Mouse (Mus musculus): ENCODE data around the gene Prune1. TPM values are rescaled to one million over a fixed set of nuclear protein-coding genes. Genes with fewer than 3 reads are reported as not detected.

Prune1 gene
- polyA plus RNA-seq, 1 experiment: 19.1 TPM

- peak overlapping the region; percentile 92 for H3K4me3 ChIP-seq (ENCODE audit: control insufficient read depth, low read depth, low read length)
- H3K27ac ChIP-seq (ENCODE audit: control insufficient read depth, insufficient read depth, low read depth, low read length): no peak overlapping the region
- TF ChIP-seq CTCF (IDR thresholded peaks at IDR 0.05; ENCODE audit: control insufficient read depth, insufficient read depth, insufficient replicate concordance, low read depth, low read length): no peak
- no peak for TF ChIP-seq POLR2A (IDR thresholded peaks at IDR 0.05; ENCODE audit: control insufficient read depth, low read depth, low read length)
- H3K36me3 ChIP-seq (ENCODE audit: control insufficient read depth, insufficient read depth, low read length): no peaks in the 10 kb centered on the region; the same call in 1 of the 2 replicates
- peaks cover 11% of the 10 kb centered on the region for H3K4me1 ChIP-seq (ENCODE audit: control insufficient read depth, insufficient read depth, low read length)
- H3K27me3 ChIP-seq (ENCODE audit: control insufficient read depth, insufficient read depth, low read length): no peaks in the 10 kb centered on the region
These were observed 42.9 kb downstream of the Prune1 start for GRCm38 (mm10) chr3:95239022-95239421.

- Histone ChIP-seq H3K36me3 (ENCODE audit: control insufficient read depth, insufficient read depth, low read length) (peaks cover 3% of the 10 kb centered on the region), H3K27me3 (ENCODE audit: control insufficient read depth, insufficient read depth, low read length) (no peaks in the 10 kb centered on the region), H3K27ac (ENCODE audit: control insufficient read depth, insufficient read depth, low read depth, low read length) (no peak overlapping the region), H3K4me1 (ENCODE audit: control insufficient read depth, insufficient read depth, low read length) (peaks cover 11% of the 10 kb centered on the region), H3K4me3 (ENCODE audit: control insufficient read depth, low read depth, low read length) (peak overlapping the region; percentile 53)
- TF ChIP-seq CTCF (IDR thresholded peaks at IDR 0.05; ENCODE audit: control insufficient read depth, insufficient read depth, insufficient replicate concordance, low read depth, low read length) (no peak), POLR2A (IDR thresholded peaks at IDR 0.05; ENCODE audit: control insufficient read depth, low read depth, low read length) (no peak)
These were observed 44.3 kb downstream of the Prune1 start for GRCm38 (mm10) chr3:95237541-95238099.

- Histone ChIP-seq H3K4me3 (ENCODE audit: control insufficient read depth, low read depth, low read length) (peak overlapping the region; percentile 62), H3K27me3 (ENCODE audit: control insufficient read depth, insufficient read depth, low read length) (no peaks in the 10 kb centered on the region), H3K27ac (ENCODE audit: control insufficient read depth, insufficient read depth, low read depth, low read length) (no peak overlapping the region), H3K4me1 (ENCODE audit: control insufficient read depth, insufficient read depth, low read length) (peaks cover 8% of the 10 kb centered on the region), H3K36me3 (ENCODE audit: control insufficient read depth, insufficient read depth, low read length) (peaks cover 3% of the 10 kb centered on the region)
- TF ChIP-seq POLR2A (IDR thresholded peaks at IDR 0.05; ENCODE audit: control insufficient read depth, low read depth, low read length) (peak; percentile 35; the same call in 1 of the 2 replicates), CTCF (IDR thresholded peaks at IDR 0.05; ENCODE audit: control insufficient read depth, insufficient read depth, insufficient replicate concordance, low read depth, low read length) (no peak)
These were observed 46.2 kb downstream of the Prune1 start for GRCm38 (mm10) chr3:95235386-95236301.

GRCm38 (mm10) chr3:95233303-95233980 lies 48.4 kb downstream of the Prune1 start:
- Histone ChIP-seq H3K4me1 (ENCODE audit: control insufficient read depth, insufficient read depth, low read length) (peaks cover 6% of the 10 kb centered on the region), H3K27ac (ENCODE audit: control insufficient read depth, insufficient read depth, low read depth, low read length) (0 out of 2 replicates have a peak overlapping the region, but pooled peaks have one; percentile 2), H3K36me3 (ENCODE audit: control insufficient read depth, insufficient read depth, low read length) (peaks cover 3% of the 10 kb centered on the region), H3K4me3 (ENCODE audit: control insufficient read depth, low read depth, low read length) (peak overlapping the region; percentile 94), H3K27me3 (ENCODE audit: control insufficient read depth, insufficient read depth, low read length) (no peaks in the 10 kb centered on the region)
- no peak for TF ChIP-seq CTCF (IDR thresholded peaks at IDR 0.05; ENCODE audit: control insufficient read depth, insufficient read depth, insufficient replicate concordance, low read depth, low read length)
- no peak for TF ChIP-seq POLR2A (IDR thresholded peaks at IDR 0.05; ENCODE audit: control insufficient read depth, low read depth, low read length)

GRCm38 (mm10) chr3:95232771-95233170 lies 49.1 kb downstream of the Prune1 start:
- H3K4me3 ChIP-seq (ENCODE audit: control insufficient read depth, low read depth, low read length): peak overlapping the region; percentile 94
- peaks cover 6% of the 10 kb centered on the region for H3K4me1 ChIP-seq (ENCODE audit: control insufficient read depth, insufficient read depth, low read length)
- peak overlapping the region; percentile 78; the same call in 1 of the 2 replicates for H3K27ac ChIP-seq (ENCODE audit: control insufficient read depth, insufficient read depth, low read depth, low read length)
- TF ChIP-seq POLR2A (IDR thresholded peaks at IDR 0.05; ENCODE audit: control insufficient read depth, low read depth, low read length) (no peak), CTCF (IDR thresholded peaks at IDR 0.05; ENCODE audit: control insufficient read depth, insufficient read depth, insufficient replicate concordance, low read depth, low read length) (no peak)
- no peaks in the 10 kb centered on the region for H3K27me3 ChIP-seq (ENCODE audit: control insufficient read depth, insufficient read depth, low read length)
- peaks cover 3% of the 10 kb centered on the region for H3K36me3 ChIP-seq (ENCODE audit: control insufficient read depth, insufficient read depth, low read length)

GRCm38 (mm10) chr3:95231298-95232221 lies 50.3 kb downstream of the Prune1 start, which contains the start of gene Mllt11:
Gene Mllt11, minus strand, starts transcription at chr3:95232171.
- no peaks in the 10 kb centered on the region for H3K27me3 ChIP-seq (ENCODE audit: control insufficient read depth, insufficient read depth, low read length)
- H3K4me3 ChIP-seq (ENCODE audit: control insufficient read depth, low read depth, low read length): peak within 1 kb of the TSS; percentile 94
- H3K36me3 ChIP-seq (ENCODE audit: control insufficient read depth, insufficient read depth, low read length): peaks cover 3% of the 10 kb centered on the region
- TF ChIP-seq POLR2A (IDR thresholded peaks at IDR 0.05; ENCODE audit: control insufficient read depth, low read depth, low read length) (peak; percentile 17; the same call in 1 of the 2 replicates), CTCF (IDR thresholded peaks at IDR 0.05; ENCODE audit: control insufficient read depth, insufficient read depth, insufficient replicate concordance, low read depth, low read length) (no peak)
- peak within 1 kb of the TSS; percentile 83 for H3K27ac ChIP-seq (ENCODE audit: control insufficient read depth, insufficient read depth, low read depth, low read length)
- H3K4me1 ChIP-seq (ENCODE audit: control insufficient read depth, insufficient read depth, low read length): peaks cover 6% of the 10 kb centered on the region

Data from testis, adult 2 months (tissue).